ENCODE assay signal across 11 mouse cellular contexts in genomic region chr8:64319220-64319820, GRCm38 (mm10).
"Had no signal": no experiment of that assay in that cellular context is flagged by ENCODE, and none has a peak within 500 bp of the region (broad histone marks: within the 10 kb centered on the region; RNA-seq: fewer than 3 reads in every experiment).

No protein-coding gene starts in this region.

- H3K4me2 ChIP-seq: midbrain, embryonic 13.5 days; stomach, embryonic 15.5 days had no signal

- H3K36me3 ChIP-seq: limb, embryonic 13.5 days; midbrain, embryonic 13.5 days; stomach, embryonic 15.5 days had no signal

- H3K27me3 ChIP-seq: midbrain, embryonic 13.5 days; stomach, embryonic 15.5 days had no signal

- H3K4me3 ChIP-seq: left cerebral cortex, adult 2 months; limb, embryonic 13.5 days; midbrain, embryonic 13.5 days; stomach, embryonic 15.5 days had no signal

- H3K9me3 ChIP-seq: limb, embryonic 13.5 days; midbrain, embryonic 13.5 days; stomach, embryonic 15.5 days had no signal

- H3K9ac ChIP-seq: limb, embryonic 13.5 days; liver, embryonic 14.5 days; midbrain, embryonic 13.5 days; stomach, embryonic 15.5 days had no signal

- H3K27ac ChIP-seq: left cerebral cortex, adult 2 months; limb, embryonic 13.5 days; liver, embryonic 14.5 days; midbrain, embryonic 13.5 days; stomach, embryonic 15.5 days had no signal

- DNase-seq: lung, adult 2 months; right cerebral cortex, postnatal 4 days; spleen, adult 18-20 months; thymus, adult 2 months; thymus, postnatal 25 days had no signal

- H3K4me1 ChIP-seq: stomach, embryonic 15.5 days had no signal

- ATAC-seq: lung, postnatal 0 days; midbrain, embryonic 13.5 days had no signal
